Mouse (Mus musculus) thymus, adult 2 months (tissue): ENCODE data around the gene Cdh4. TPM values are rescaled to one million over a fixed set of nuclear protein-coding genes. Genes with fewer than 3 reads are reported as not detected.

ENCODE experiments used
- DNase-seq: peaks from one replicate; pipeline ENCODE4 v3.0.0; 2021
- H3K27ac ChIP-seq: fragments of 200-500 bp; 2 replicates; pipeline ENCODE4 v1.5.1; 2012; ENCODE audit warnings: low read length, control low read depth; ENCODE audit not compliant: control insufficient read depth, insufficient read depth
- H3K27me3 ChIP-seq: fragments of 200-500 bp; 2 replicates; pipeline ENCODE4 v1.6.1; 2012; ENCODE audit warnings: mild to moderate bottlenecking, low read length, moderate library complexity, mixed read lengths; ENCODE audit not compliant: control insufficient read depth, insufficient read depth
- H3K36me3 ChIP-seq: fragments of 200-500 bp; 2 replicates; pipeline ENCODE4 v1.6.1; 2012; ENCODE audit warnings: mild to moderate bottlenecking, low read length, moderate library complexity; ENCODE audit not compliant: control insufficient read depth, insufficient read depth
- H3K4me1 ChIP-seq: fragments of 200-500 bp; replicated peaks from 2 replicates; pipeline ENCODE4 v1.6.1; 2012; ENCODE audit warnings: low read length; ENCODE audit not compliant: control insufficient read depth, insufficient read depth
- H3K4me3 ChIP-seq: fragments of 200-500 bp; 2 replicates; pipeline ENCODE4 v1.5.1; 2012; ENCODE audit warnings: mild to moderate bottlenecking, low read length, control low read depth, moderate library complexity; ENCODE audit not compliant: control insufficient read depth, insufficient read depth
- CTCF ChIP-seq: fragments of 200-500 bp; IDR thresholded peaks from 2 replicates; pipeline ENCODE4 v1.5.1; 2012; ENCODE audit warnings: mild to moderate bottlenecking, control low read depth, low read length, moderate library complexity, borderline replicate concordance; ENCODE audit not compliant: control insufficient read depth, poor library complexity, insufficient read depth; ENCODE audit errors: extremely low read depth
- POLR2A ChIP-seq: fragments of 200-500 bp; IDR thresholded peaks from 2 replicates; pipeline ENCODE4 v1.6.1; 2012; ENCODE audit warnings: mild to moderate bottlenecking, low read length, control low read depth, moderate library complexity; ENCODE audit not compliant: control insufficient read depth, poor library complexity, insufficient read depth; ENCODE audit errors: extremely low read depth
- WGBS: fragments of 180-500 bp; shearing (Covaris S2); methylation state at CpG from one replicate; pipeline ENCODE4 v1.1.7; 2018; 5-methylcytosine and 5-hydroxymethylcytosine counted together
- polyA plus RNA-seq: library from polyadenylated mRNA; depleted of rRNA; stranded (reverse); fragments of >200 nt; gene quantifications from 2 replicates; pipeline ENCODE4 v1.2.3, GENCODE M21; 2012

Cdh4 gene
- polyA plus RNA-seq, 1 experiment: 9.7 TPM

DNA sequence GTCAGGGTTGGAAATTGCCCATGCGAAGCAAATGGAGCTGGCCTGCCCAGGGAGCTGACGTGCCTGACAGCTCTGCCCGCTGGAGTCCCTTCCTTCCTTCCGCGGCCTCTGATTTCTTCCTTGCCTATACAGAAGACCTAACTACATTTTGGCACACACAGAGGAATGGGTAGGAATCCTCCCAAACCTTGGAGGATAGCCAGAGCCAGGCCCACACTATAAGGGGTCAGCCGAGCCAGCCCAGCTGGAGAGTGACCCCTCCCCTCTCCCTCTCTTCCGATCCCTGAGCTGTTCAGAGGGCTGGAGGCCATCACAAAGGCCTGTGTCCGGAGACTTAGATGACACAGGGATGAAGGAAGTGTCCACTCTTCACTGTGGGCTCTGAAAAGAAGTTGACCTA lies 514 bp upstream of the Cdh4 start:
- Histone ChIP-seq H3K27ac (no peak overlapping the region), H3K4me3 (no peak overlapping the region)

DNA sequence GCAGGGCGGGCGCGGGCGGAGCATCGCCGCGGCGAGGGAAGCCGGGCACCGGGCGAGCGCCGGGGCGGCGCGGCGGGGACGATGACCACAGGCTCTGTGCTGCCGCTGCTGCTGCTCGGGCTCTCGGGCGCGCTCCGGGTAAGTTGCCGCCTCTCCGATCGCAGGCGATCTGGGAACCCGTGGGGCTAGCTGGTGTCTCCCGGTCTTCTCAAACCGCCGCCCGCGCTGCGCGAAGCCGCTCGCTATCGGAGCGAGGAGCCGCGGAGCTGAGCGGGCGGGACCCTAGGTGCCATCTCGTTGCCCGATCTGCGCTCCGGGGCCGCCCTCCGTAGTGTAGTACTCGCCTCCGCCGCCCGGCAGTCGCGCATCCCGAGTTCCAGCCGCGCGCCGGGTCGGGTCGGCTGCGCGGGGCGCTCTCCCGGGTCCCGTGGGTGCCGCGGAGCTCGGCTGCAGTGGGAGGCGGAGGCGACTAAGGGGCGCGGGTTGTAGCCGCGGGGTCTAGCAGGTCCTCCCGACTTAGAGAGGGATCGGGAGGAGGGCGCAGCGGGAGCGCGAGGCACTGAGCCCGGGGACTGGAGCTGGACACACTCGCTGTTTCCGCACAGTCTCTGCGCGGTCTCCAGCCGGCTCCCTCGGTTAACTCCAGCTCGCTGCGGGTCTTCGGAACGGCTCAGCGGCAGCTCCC lies 452 bp downstream of the Cdh4 start:
- no peaks in the 10 kb centered on the region; the same call in 1 of the 2 replicates for H3K27me3 ChIP-seq
- WGBS: 4% methylated on average over 92 of the region's 95 CpGs

More for the DNA sequence above, 514 bp upstream of the Cdh4 start:
- H3K4me1 ChIP-seq: no peaks in the 10 kb centered on the region
- DNase-seq: no peak
- 21% methylated on average over 8 of the region's 8 CpGs for WGBS
- no peak for TF ChIP-seq CTCF
- TF ChIP-seq POLR2A: no peak
- H3K27me3 ChIP-seq: no peaks in the 10 kb centered on the region; the same call in 1 of the 2 replicates
- no peaks in the 10 kb centered on the region for H3K36me3 ChIP-seq

DNA sequence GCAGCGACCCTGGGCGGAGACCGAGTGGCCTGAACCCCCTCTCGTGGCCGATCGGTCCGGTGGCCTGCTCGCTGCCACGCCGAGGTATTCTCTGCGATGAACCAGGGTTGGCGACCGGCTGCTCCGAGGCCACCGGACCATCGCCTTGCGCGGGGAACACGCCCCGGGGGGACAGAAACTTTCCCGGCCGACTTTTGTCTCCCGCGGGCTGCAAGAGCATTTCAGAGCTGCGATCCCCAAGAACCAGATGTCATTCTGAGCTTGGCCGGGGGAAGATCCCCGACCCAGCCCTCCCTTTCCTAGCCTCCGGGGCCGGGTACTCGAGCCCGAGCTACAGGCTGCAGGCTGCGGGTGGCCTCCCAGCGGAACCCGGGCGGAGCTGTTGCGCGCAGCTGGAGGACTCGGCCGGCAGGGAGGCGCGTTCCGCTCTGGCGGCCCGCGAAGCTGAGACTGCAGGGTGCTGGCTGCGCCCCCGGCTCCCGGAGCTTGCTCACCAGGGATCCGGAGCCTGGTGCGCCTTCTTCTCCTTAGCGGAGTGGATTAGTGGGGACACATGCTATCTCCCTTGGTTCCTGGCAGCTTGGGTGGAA lies 1.1 kb downstream of the Cdh4 start:
- no peak for DNase-seq
- Histone ChIP-seq H3K4me1 (no peaks in the 10 kb centered on the region), H3K27me3 (no peaks in the 10 kb centered on the region; the same call in 1 of the 2 replicates), H3K27ac (no peak overlapping the region), H3K36me3 (no peaks in the 10 kb centered on the region), H3K4me3 (0 out of 2 replicates have a peak overlapping the region, but pooled peaks have one; percentile 13)
- TF ChIP-seq POLR2A: no peak
- no peak for TF ChIP-seq CTCF
- WGBS: 4% methylated on average over 51 of the region's 51 CpGs

More for the DNA sequence above, 452 bp downstream of the Cdh4 start:
- TF ChIP-seq POLR2A (no peak), CTCF (no peak)
- Histone ChIP-seq H3K4me3 (peak overlapping the region; percentile 13; the same call in 1 of the 2 replicates), H3K4me1 (no peaks in the 10 kb centered on the region), H3K36me3 (no peaks in the 10 kb centered on the region), H3K27ac (no peak overlapping the region)
- no peak for DNase-seq

DNA sequence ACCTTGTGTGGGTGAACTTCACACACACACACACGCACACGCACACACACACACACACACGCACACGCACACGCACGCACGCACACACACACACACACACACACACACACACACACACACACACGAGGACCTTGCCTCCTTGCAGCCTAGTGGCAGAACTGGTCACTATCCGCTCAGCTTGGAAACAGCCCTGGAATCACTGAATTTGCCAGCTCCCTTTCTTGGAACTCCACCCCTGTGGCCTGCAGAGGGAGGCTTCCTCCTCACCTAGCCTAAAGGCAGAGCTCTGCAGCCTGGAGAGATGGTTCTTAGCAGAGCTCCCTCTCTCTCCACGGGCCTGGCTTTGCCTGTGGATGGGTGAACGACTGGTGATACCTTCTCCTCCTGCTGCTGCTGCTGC lies 1.7 kb downstream of the Cdh4 start:
- TF ChIP-seq CTCF (no peak), POLR2A (no peak)
- no peaks in the 10 kb centered on the region for H3K36me3 ChIP-seq
- WGBS: 27% methylated on average over 11 of the region's 11 CpGs
- no peaks in the 10 kb centered on the region; the same call in 1 of the 2 replicates for H3K27me3 ChIP-seq
- H3K4me3 ChIP-seq: no peak overlapping the region
- DNase-seq: no peak
- no peaks in the 10 kb centered on the region for H3K4me1 ChIP-seq
- H3K27ac ChIP-seq: no peak overlapping the region

DNA sequence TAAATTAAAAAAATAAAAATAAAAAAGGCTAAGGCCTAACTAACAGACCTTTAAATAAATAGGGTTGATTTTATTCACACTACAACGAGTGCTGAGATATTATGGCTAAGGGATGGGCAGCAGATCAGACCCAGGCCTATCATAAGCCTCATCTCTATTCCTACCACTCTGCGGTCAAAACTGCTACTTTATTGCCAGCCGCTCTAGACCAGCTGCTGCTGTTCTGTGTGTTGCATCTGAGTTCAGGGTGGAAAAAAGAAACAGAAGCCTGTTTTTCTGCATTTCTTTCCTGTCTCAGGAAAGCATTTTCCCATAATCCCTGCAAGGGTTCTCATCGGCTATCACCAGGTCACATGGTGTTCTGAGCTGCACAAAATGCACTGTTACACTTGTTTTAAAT lies 6.0 kb downstream of the Cdh4 start:
- 95% methylated on average over 4 of the region's 4 CpGs for WGBS

DNA sequence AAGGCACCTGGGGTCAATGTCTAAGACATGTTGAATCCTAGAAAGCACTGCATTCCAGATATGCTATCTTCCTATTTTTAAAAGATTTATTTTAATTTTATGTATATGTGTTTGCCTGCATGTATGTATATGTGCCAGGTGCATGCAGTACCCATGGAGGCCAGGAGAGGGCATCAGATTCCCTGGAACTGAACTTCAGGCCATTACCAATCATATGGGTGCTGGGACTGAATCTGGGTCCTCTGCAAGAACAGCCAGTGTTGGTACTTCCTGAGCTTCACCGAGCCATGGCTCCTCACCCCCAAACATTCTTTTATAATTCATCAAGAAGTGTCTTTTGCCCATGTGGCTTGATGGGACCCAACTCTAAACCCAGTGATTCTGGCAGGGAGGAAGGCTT lies 6.8 kb downstream of the Cdh4 start:
- Histone ChIP-seq H3K27me3 (no peaks in the 10 kb centered on the region), H3K4me1 (no peaks in the 10 kb centered on the region), H3K4me3 (no peak overlapping the region), H3K27ac (no peak overlapping the region), H3K36me3 (no peaks in the 10 kb centered on the region)
- no peak for TF ChIP-seq POLR2A
- no peak for TF ChIP-seq CTCF
- DNase-seq: no peak
- 97% methylated on average over 1 of the region's 1 CpGs for WGBS

More for the DNA sequence above, 6.0 kb downstream of the Cdh4 start:
- H3K27ac ChIP-seq: no peak overlapping the region
- TF ChIP-seq CTCF (no peak), POLR2A (no peak)
- no peaks in the 10 kb centered on the region for H3K4me1 ChIP-seq
- no peak for DNase-seq
- no peaks in the 10 kb centered on the region for H3K36me3 ChIP-seq
- H3K4me3 ChIP-seq: no peak overlapping the region
- H3K27me3 ChIP-seq: no peaks in the 10 kb centered on the region

DNA sequence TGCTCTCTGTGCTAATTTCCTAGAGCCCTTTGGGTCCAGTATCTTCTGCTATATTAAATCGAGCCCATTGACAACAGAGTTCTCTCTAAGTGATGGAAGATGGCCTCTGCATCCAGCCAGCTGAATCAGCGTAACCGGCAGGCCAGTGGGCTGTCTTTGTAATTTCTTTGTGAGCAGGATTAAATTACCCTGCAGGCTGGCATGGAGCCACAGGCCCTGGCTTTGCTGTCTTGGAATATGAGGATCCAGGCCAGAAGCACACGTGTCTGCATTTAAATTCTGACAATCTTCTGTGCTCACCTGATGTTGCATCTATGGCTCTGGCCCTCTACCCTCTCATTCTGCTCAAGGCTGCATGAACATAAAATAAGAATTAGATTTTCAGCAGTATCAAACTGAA lies 17.0 kb downstream of the Cdh4 start:
- DNase-seq: no peak
- Histone ChIP-seq H3K27ac (no peak overlapping the region), H3K4me1 (no peaks in the 10 kb centered on the region), H3K4me3 (no peak overlapping the region), H3K36me3 (no peaks in the 10 kb centered on the region), H3K27me3 (no peaks in the 10 kb centered on the region)
- TF ChIP-seq CTCF (no peak), POLR2A (no peak)
- 83% methylated on average over 4 of the region's 4 CpGs for WGBS
